Mouse (Mus musculus) spleen, postnatal 10 days (tissue): Measurements from ENCODE around the gene Ndrg3.

Experiments
- DNase-seq, 2 experiments: peaks; one replicate each; pipeline ENCODE4 v3.0.0; 2021 to 2022; ENCODE audit warnings: low spot score in 2 of 2

The Ndrg3 gene

GRCm38 (mm10) chr2:156991470-156992319 lies at the start of gene Ndrg3:
Gene Ndrg3, minus strand, starts transcription at chr2:156992056.
- DNase-seq, result peak; percentile 93 to 97

- no peak for DNase-seq
Observed at GRCm38 (mm10) chr2:157041421-157041820, 49.6 kb upstream of the Ndrg3 start.

GRCm38 (mm10) chr2:157040649-157041046 lies 48.8 kb upstream of the Ndrg3 start:
- DNase-seq, result no peak

GRCm38 (mm10) chr2:157039900-157040648 lies 48.2 kb upstream of the Ndrg3 start:
- DNase-seq, result no peak

DNA sequence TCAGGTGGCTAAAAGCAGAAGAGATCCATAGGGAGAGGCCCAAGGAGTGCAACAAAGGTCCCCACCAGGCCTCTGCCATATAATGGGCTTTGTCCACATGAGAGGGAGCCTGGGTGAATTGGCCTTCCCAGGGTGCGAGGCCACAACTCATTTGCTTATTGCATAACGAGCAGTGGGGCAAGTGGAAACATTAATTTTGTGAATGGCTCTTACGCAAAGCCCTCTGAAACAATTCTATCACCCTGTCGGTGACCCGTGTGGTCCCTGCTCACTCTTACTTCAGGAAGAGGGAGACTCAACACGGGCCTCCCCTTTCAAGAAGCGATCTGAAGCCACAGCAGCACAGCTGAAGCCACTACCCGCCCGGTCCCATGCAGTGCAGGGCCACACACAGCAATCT lies 45.4 kb upstream of the Ndrg3 start:
- DNase-seq, result no peak

DNA sequence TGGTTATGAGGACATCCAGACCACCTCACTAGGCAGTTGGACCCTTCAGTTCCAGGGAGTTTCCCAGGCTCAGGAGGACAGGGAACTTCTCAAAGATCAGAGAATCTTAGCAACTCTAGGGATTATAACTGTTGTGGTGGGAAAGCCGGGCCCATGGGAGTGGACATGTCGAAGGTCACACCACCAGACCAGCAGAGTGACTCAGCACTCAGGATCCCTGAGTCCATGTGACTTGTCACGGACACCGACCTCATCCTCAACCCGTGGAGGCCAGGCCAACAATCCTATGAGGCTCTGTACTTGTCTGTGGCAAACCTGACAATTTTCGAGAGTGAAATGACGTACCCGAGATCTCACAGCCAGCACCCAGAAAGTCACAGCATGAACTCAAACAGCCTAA lies 44.5 kb upstream of the Ndrg3 start:
- DNase-seq, result no peak

DNA sequence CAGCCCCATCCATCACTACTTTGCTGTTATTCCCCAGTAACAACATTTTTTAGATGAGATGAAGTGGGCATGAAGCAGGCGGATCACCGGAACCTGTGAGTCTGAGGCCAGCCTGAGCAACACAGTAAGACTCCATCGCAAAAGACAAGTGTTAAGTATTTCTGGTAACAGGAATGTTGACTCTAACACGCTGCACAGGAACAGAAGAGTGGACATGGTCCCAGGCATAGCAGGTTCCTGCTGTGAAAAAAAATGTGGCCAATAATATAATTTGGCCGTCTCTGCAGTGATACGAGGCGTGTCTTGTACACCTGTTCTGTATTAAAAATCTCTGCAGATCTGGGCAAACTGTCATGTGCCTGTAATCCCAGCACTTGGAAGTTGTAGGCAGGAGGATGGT lies 43.5 kb upstream of the Ndrg3 start:
- DNase-seq, result no peak

DNA sequence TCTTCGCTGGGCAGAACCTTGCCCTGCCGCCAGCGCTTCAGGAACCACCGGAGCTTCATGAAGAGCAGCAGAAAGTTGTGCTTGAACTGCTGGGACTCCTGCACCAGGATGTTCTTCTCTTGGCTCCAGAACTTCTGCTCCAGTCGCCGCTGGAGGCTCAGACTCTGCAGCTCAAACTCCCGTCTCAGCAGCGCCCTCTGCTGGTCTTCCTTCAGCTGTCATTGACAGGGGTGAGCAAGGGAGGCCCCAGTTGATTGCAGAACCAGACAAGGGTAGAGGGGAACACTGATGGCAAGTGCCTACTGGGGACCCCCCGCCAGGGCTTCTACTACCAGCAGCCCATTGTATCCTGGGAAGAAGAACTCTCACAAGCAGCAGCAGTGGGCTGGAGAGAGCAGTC lies 38.9 kb upstream of the Ndrg3 start:
- peak; percentile 83 to 93 for DNase-seq

DNA sequence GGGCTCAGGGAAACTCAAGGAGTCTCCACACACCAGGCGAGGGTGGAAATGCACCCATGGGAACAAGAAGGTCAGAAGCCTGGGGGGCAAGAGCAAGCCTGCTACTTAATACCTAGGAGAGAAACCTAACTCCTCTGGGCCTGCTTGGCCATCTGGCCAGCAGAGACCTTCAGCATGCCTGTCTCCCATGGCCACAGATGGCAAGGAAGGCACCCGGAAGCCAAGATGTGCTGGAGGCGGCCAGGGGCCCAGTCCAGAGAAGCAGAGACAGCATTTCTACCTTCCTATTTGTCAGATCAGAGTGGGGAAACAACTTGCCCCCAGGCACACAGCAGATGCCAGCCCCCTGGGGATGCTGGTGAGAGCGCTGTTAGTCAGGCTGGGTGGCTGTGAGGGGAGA lies 36.4 kb upstream of the Ndrg3 start:
- no peak for DNase-seq

GRCm38 (mm10) chr2:157027106-157028008 lies 35.5 kb upstream of the Ndrg3 start:
- DNase-seq, result peak; percentile 36 to 51

DNA sequence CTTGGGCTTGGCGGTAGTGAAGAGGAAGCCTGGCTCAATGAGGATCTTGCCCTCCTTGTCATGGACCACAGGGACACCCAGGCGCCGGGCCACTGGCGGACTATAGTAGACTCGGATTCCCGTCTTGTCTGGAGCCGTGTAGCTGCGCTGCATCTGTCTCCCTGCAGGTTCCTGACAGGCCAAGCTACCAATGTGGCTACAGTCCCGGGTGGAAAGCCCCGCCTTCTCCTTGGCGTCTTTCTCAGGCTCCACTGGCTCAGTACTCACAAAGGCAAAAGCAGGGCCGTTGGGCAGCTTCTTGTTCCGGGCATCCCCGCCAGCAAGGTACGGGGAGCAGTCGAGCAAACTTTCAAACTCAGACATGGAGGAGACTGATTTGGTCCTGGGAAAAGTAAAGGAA lies 29.3 kb upstream of the Ndrg3 start:
- no peak for DNase-seq

DNA sequence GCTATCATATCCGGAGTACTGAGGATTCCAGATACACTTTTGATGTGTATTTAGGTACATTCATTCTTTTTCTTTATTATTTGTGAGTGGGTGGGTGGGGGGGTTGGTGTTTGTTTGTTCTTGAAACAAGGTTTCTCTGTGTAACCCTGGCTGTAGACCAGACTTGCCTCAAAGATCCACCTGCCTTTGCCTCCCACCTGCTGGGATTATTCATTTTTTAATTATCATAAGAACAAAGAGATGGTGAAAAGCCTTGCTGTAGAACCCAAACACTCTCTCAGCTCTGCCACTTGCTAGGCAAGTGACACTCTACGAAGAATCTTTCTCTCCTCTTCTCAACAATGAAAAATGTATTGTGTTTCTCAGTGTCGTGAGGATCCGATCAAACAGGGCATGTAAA lies 27.4 kb upstream of the Ndrg3 start:
- no peak for DNase-seq

GRCm38 (mm10) chr2:157016529-157017270 lies 24.8 kb upstream of the Ndrg3 start:
- DNase-seq, result no peak

DNA sequence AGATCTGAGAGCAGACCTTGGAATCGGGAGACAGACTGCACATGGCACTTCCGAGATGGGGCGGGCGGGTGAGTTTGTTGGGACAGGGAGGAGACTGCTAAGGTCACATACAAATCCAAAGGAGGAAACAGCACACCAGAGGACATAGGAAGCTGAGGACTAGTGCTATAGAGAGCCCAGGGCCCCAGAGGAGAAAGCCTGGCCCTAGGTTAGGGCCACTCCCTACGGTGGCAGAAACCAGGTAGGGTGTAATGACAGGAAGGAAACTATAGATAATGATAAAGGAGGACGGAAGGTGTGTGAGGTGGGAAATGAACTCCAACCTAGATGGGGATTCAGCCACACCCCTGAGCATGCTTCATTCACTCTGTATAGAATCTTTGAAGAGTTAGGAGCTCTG lies 20.5 kb upstream of the Ndrg3 start:
- DNase-seq, result no peak

DNA sequence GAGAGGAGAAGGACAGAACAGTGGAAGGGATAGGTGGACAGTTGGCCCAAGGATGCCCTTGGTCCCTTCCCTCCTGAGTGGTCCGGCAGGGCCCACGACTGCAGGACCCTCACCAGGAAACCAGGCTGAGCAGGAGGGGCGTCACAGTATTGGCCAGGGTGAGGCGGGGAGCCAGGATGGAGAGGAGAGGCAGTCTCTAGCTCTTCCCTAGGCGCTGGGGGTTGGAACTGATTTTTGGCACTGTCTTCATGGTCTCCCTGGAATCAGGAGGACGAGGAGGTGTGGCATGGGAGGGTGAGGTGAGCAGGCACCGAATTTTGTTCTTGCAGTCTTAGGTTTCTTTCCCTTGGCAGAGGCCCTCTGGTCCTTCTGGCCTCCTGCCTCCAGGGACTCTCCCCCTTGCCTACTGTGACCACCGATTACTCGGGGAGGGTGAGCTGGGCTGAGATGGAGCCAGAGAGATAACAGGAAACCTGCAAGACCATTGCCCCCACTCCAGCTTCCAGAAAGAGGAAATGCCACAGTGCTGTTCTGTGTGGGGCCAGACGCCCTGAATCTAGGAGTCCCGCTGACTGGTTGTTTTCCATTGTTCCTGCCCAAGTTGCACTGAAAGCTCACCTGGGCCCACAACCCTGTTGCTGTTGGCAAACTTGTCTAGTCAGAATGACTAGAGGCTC lies 18.9 kb upstream of the Ndrg3 start:
- DNase-seq, result no peak

DNA sequence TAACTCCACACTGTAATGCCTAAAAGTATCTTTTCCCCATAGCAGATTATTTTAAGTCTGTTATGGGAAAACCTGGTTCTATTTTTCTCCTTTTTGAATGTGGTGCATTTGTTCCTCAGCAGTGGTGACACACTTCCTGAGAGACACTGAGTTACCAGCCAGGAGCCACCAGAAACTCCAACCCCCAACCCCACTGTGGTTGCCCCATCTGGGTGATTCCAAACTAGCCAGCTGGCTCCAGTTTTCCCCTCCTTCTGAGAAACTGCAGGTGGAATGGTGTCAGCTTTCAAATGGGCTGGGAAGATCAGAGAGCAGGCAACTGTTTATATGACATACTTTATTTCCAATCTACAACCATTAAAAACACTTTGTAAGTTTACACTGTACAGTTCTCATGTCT lies 18.3 kb upstream of the Ndrg3 start:
- DNase-seq, result no peak

DNA sequence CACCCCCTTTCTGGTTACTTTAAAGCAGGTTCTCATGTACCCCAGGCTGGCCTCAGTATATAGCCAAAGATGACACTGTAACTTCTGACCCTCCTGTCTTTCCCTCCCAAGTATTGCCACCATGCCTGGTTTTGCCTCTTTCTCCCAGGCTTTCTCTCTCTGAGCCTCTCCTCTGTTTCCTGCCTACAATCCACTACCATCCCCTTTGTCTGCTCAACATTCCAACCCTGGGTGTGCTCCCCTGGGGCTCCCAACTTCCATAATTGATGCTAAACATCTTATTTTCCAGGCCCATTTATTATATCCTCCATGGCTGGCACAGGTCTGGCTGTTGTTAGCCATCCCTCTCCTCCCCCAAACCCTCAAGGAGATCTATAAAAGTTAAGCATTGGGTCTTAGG lies 16.7 kb upstream of the Ndrg3 start:
- DNase-seq, result no peak

DNA sequence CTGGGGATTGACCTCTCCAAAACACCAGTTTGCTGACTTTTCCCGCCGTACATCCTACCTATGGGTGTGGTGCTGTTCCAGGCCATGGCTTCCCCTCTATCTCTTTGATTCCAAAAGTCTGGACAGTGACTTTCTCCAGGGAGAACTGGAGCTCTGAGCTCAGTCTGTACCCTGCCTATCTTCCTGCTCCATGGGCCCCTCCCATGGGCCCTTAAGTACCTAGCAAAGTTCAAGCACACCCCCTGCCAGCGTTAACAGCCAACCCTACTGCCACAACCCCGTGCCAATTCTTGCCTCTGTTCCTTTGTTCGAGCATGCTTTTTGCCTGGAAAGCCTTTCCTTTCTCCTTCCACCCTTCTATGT lies 15.4 kb upstream of the Ndrg3 start:
- no peak for DNase-seq

DNA sequence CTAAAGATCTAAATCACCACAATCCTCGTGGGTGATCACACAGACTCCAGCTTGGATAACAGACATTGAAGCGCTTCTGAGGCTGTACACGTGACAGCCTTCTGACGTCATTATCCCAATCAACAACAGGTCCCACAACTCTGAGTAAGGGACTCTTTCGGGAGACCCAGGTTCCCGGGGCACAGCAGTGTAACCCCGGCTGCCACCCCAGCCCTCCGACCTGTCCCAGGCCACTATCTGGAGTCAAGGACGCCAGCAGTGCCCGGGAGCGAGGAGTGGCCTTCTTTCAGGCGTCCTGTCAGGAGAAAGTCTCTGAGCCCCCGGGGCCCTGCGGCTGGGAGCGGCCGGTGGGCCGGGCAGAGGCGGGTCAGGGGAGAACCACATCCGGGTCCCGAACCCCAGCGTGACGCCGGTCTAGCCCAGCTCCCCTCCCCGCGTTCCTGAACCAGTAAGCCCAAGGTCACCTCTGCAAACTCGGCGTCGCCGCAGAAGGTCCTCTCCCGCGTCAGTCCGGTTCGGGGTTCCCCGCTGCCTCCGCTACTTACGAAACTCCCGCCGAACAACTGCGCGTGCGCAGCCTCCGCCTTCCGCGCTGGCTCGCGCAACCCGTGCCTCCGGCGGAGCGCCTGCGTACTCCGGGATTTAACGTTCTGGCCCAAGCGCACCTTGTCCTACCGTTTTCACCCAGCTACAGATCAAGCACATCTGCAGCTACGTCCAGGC lies 14.8 kb upstream of the Ndrg3 start, which contains the start of gene Dsn1:
TSS of gene Dsn1 (minus strand) at position 644 of the 723 bp plus-strand sequence.
- DNase-seq, result peak; percentile 91 to 95

- DNase-seq, result no peak
Observed at GRCm38 (mm10) chr2:157002321-157002720, 10.5 kb upstream of the Ndrg3 start.
